Mouse (Mus musculus) kidney, adult 2 months (tissue): ENCODE measurements at regions not wholly inside any gene's neighbourhood (a gene's known extent, or its start where the extent isn't known, plus 50 kb on each side); places are given as distances from the start of the nearest gene placed in this dataset.

Source experiments
- CTCF ChIP-seq: fragments of 200-500 bp; conservative IDR thresholded peaks from 2 replicates; pipeline ENCODE4 v1.5.1; 2011; ENCODE audit warnings: low read depth, mild to moderate bottlenecking, control low read depth, low read length, moderate library complexity, mixed read lengths; ENCODE audit not compliant: insufficient read depth, insufficient read length
- POLR2A ChIP-seq: fragments of 200-500 bp; IDR thresholded peaks from one replicate; pipeline ENCODE4 v1.6.1; 2011; ENCODE audit warnings: low read depth, low read length, control low read depth

GRCm38 (mm10) chr13:6461363-6461762, 86.6 kb upstream of the Pitrm1 start:
- no peak for TF ChIP-seq CTCF
- no peak for TF ChIP-seq POLR2A
